Mouse (Mus musculus) neural tube, embryonic 14.5 days (tissue): Measurements from ENCODE around the gene Nav3. TPM values are rescaled to one million over a fixed set of nuclear protein-coding genes. Genes with fewer than 3 reads are reported as not detected.

Experiments
- ATAC-seq: fragments of 200-750 bp; cut with Nextera tagmentation; 2 replicates; pipeline ENCODE4 v1.8.0; 2017; ENCODE audit warnings: low read depth, mild to moderate bottlenecking, moderate TSS enrichment, moderate library complexity
- H3K27ac ChIP-seq: fragments of 300-500 bp; sonication (generic); 2 replicates; pipeline ENCODE4 v1.5.1; 2014; ENCODE audit warnings: low read depth, mild to moderate bottlenecking, control low read depth, low read length, moderate library complexity, mixed read lengths
- H3K27me3 ChIP-seq: fragments of 300-500 bp; sonication (generic); 2 replicates; pipeline ENCODE4 v1.6.1; 2014; ENCODE audit warnings: low read length; ENCODE audit not compliant: control insufficient read depth, insufficient read depth
- H3K36me3 ChIP-seq: fragments of 300-500 bp; sonication (generic); 2 replicates; pipeline ENCODE4 v1.6.1; 2014; ENCODE audit warnings: low read length, mixed read lengths; ENCODE audit not compliant: control insufficient read depth, insufficient read depth
- H3K4me1 ChIP-seq: fragments of 300-500 bp; sonication (generic); 2 replicates; pipeline ENCODE4 v1.6.1; 2014; ENCODE audit warnings: low read length; ENCODE audit not compliant: control insufficient read depth, insufficient read depth
- H3K4me2 ChIP-seq: fragments of 300-500 bp; sonication (generic); 2 replicates; pipeline ENCODE4 v1.6.1; 2014; ENCODE audit warnings: mild to moderate bottlenecking, low read depth, low read length, control low read depth
- H3K4me3 ChIP-seq: fragments of 300-500 bp; sonication (generic); 2 replicates; pipeline ENCODE4 v1.5.1; 2014; ENCODE audit warnings: low read depth, low read length, control low read depth, mixed read lengths
- H3K9ac ChIP-seq: fragments of 300-500 bp; sonication (generic); replicated peaks from 2 replicates; pipeline ENCODE4 v1.6.1; 2014; ENCODE audit warnings: low read depth, mild to moderate bottlenecking, control low read depth, low read length, mixed read lengths
- H3K9me3 ChIP-seq: fragments of 300-500 bp; sonication (generic); 2 replicates; pipeline ENCODE4 v1.6.1; 2016; ENCODE audit warnings: low read length; ENCODE audit not compliant: control insufficient read depth
- WGBS: fragments of 180-500 bp; shearing (Covaris S2); extraction: QIAGEN DNeasy Blood & Tissue Kit; methylation state at CpG from one replicate; pipeline ENCODE4 v1.1.7; 2014; 5-methylcytosine and 5-hydroxymethylcytosine counted together
- polyA plus RNA-seq: library from polyadenylated mRNA; unstranded; fragments of >200 nt; fragmentation: Nextera tagmentation; extraction: Ambion mirVana; gene quantifications from 2 replicates; pipeline ENCODE4 v1.2.1, GENCODE M21; 2014

Gene Nav3
- polyA plus RNA-seq, 1 experiment from 2014 or later = 34.6 TPM

DNA sequence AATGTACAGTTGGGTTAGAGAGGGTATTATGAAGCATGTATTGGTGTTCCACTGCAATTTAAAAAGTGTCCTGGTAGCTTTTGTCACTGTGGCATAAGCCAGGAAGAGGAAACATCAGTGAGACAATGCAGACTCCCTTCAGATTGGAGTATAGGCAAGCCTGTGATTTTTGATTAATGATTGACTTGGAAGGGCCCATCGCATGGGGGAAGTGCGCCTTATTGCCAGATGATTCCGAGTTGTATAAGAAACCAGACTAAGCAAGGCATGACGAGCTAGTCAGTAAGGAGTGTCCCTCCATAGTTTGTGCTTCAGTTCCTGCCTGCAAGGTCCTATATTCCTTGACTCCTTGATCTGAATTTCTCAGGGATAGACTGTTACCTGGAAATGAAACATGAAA, 608.4 kb downstream of the Nav3 start:
- Histone ChIP-seq H3K4me1 (no peaks in the 10 kb centered on the region), H3K9me3 (no peaks in the 10 kb centered on the region), H3K27ac (no peak overlapping the region), H3K4me2 (no peak overlapping the region), H3K9ac (no peak overlapping the region), H3K27me3 (no peaks in the 10 kb centered on the region), H3K4me3 (no peak overlapping the region), H3K36me3 (no peaks in the 10 kb centered on the region)
- no peak for ATAC-seq
- 85% methylated on average over 4 of the region's 4 CpGs for WGBS

DNA sequence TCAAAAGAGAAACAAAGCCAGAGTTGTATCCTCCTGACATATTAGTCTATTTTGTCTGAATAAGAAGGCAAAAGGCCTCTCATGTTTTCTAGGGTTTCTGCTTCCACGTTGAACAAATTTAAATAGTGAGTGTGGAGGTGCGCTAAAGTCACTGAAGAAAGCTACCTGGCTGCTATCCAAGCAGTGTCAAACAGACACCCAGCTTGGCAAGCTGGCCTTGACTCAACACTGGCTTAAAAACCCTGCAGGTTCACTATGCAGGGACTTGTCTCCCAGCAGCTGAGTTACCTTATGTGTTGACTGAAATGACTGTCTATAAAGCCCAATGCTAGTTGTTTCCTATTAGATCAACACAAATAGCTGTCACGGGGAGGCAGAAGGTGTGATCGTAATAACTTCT, 612.3 kb downstream of the Nav3 start:
- Histone ChIP-seq H3K4me2 (no peak overlapping the region), H3K27me3 (no peaks in the 10 kb centered on the region), H3K4me3 (no peak overlapping the region), H3K36me3 (no peaks in the 10 kb centered on the region), H3K9me3 (no peaks in the 10 kb centered on the region), H3K4me1 (no peaks in the 10 kb centered on the region), H3K9ac (no peak overlapping the region), H3K27ac (no peak overlapping the region)
- 84% methylated on average over 4 of the region's 4 CpGs for WGBS
- ATAC-seq = no peak

DNA sequence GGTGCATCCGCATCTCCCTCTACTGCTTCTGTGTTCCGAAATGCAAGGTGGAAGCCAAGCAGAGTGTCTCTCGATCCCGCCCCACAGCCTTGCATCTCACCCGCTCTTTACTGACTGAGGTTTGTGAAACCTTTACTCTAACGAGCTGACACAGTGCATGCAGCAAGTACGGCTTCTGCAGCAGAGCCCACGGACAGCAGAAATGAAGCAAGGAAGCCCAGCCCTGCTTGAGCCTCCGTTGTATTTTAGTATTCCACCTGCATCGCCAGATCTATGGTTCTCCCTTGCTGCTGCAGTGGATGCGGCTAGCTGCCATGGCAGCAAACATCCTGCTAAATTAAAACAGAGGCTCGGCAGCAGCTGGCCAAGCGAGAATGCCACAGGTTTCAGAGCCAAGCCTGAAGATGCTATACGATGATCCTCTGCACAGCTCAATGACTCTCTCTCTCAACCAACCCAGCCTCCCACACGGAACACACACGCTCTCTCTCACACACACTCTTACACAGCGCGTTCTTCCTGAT, 623.2 kb downstream of the Nav3 start:
- peak; percentile 90 for ATAC-seq
- 14% methylated on average over 18 of the region's 18 CpGs for WGBS
- H3K9ac ChIP-seq = peak overlapping the region; percentile 46

GRCm38 (mm10) chr10:109806782-109807493, 649.1 kb downstream of the Nav3 start:
- 74% methylated on average over 5 of the region's 5 CpGs for WGBS
- no peaks in the 10 kb centered on the region for H3K27me3 ChIP-seq

More for the DNA sequence above, 623.2 kb downstream of the Nav3 start:
- no peaks in the 10 kb centered on the region for H3K36me3 ChIP-seq
- H3K4me2 ChIP-seq = peak overlapping the region; percentile 50
- peaks cover 8% of the 10 kb centered on the region; the same call in 1 of the 2 replicates for H3K4me1 ChIP-seq
- peak overlapping the region; percentile 78 for H3K27ac ChIP-seq
- H3K27me3 ChIP-seq = no peaks in the 10 kb centered on the region
- peak overlapping the region; percentile 33 for H3K4me3 ChIP-seq
- H3K9me3 ChIP-seq = no peaks in the 10 kb centered on the region

DNA sequence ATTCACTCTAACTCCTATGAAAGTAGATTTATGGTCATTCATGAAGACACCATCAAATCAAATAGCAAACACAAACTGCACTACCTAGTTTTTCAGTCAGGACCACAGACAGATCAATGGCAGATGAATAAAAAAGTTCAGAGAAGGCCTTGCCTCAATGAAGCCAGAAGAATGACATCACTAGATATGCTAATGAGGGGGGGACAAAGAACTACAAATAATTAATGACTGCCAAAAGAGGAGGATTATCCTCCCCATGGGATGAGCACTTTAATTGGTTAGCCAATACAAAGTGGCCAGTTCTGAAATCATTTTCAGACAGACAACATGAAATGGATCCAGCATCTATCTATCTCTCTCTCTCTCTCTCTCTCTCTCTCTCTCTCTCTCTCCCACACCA, 652.6 kb downstream of the Nav3 start:
- ATAC-seq = no peak
- H3K36me3 ChIP-seq = no peaks in the 10 kb centered on the region
- H3K4me2 ChIP-seq = no peak overlapping the region
- no peaks in the 10 kb centered on the region for H3K4me1 ChIP-seq
- H3K9me3 ChIP-seq = no peaks in the 10 kb centered on the region
- no peaks in the 10 kb centered on the region for H3K27me3 ChIP-seq
- H3K9ac ChIP-seq = no peak overlapping the region
- no peak overlapping the region for H3K4me3 ChIP-seq
- no peak overlapping the region for H3K27ac ChIP-seq

More at GRCm38 (mm10) chr10:109806782-109807493, 649.1 kb downstream of the Nav3 start:
- H3K9ac ChIP-seq = no peak overlapping the region
- no peak overlapping the region for H3K27ac ChIP-seq
- no peak for ATAC-seq
- no peak overlapping the region for H3K4me3 ChIP-seq
- no peaks in the 10 kb centered on the region for H3K9me3 ChIP-seq
- H3K4me2 ChIP-seq = no peak overlapping the region
- no peaks in the 10 kb centered on the region for H3K4me1 ChIP-seq
- H3K36me3 ChIP-seq = no peaks in the 10 kb centered on the region

- H3K27ac ChIP-seq = no peak overlapping the region
- H3K9me3 ChIP-seq = no peaks in the 10 kb centered on the region
- H3K36me3 ChIP-seq = no peaks in the 10 kb centered on the region
- H3K27me3 ChIP-seq = no peaks in the 10 kb centered on the region
- no peak for ATAC-seq
- H3K4me2 ChIP-seq = no peak overlapping the region
- no peak overlapping the region for H3K9ac ChIP-seq
- no peak overlapping the region for H3K4me3 ChIP-seq
- H3K4me1 ChIP-seq = no peaks in the 10 kb centered on the region
- WGBS = 54% methylated on average over 1 of the region's 1 CpGs
These were observed 653.8 kb downstream of the Nav3 start for GRCm38 (mm10) chr10:109802236-109802635.

DNA sequence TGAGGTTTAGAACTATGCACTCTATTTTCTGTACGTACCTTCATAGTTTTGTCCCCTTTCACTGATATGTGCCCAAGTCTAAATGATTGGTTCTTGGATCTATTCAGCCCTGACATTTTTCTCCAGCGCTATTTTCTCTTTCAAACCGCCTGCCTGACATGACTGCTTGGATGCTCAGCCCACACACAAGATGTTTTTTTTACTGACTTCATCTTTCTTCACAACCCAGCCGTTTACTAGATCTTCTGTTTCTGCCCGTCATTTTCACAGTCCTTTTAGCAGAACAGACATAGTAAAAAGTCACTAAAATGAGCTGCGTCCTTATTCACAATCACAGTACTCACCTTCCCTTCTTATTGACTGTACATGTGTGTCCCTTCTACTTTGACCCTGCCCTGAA, 656.8 kb downstream of the Nav3 start:
- WGBS = 82% methylated on average over 6 of the region's 6 CpGs
- no peaks in the 10 kb centered on the region for H3K27me3 ChIP-seq
- H3K9ac ChIP-seq = no peak overlapping the region
- no peaks in the 10 kb centered on the region for H3K9me3 ChIP-seq
- H3K4me1 ChIP-seq = no peaks in the 10 kb centered on the region
- ATAC-seq = no peak
- no peaks in the 10 kb centered on the region for H3K36me3 ChIP-seq
- H3K27ac ChIP-seq = no peak overlapping the region
- H3K4me2 ChIP-seq = no peak overlapping the region
- no peak overlapping the region for H3K4me3 ChIP-seq

GRCm38 (mm10) chr10:109796981-109797380, 659.0 kb downstream of the Nav3 start:
- Histone ChIP-seq H3K27ac (no peak overlapping the region), H3K27me3 (no peaks in the 10 kb centered on the region), H3K4me2 (no peak overlapping the region), H3K9ac (no peak overlapping the region), H3K4me1 (no peaks in the 10 kb centered on the region), H3K9me3 (no peaks in the 10 kb centered on the region), H3K36me3 (no peaks in the 10 kb centered on the region), H3K4me3 (no peak overlapping the region)
- ATAC-seq = no peak
- 54% methylated on average over 3 of the region's 3 CpGs for WGBS

- Histone ChIP-seq H3K27me3 (no peaks in the 10 kb centered on the region), H3K9ac (no peak overlapping the region), H3K9me3 (no peaks in the 10 kb centered on the region), H3K4me1 (no peaks in the 10 kb centered on the region), H3K36me3 (no peaks in the 10 kb centered on the region), H3K27ac (no peak overlapping the region), H3K4me2 (no peak overlapping the region), H3K4me3 (no peak overlapping the region)
- no peak for ATAC-seq
- WGBS = 54% methylated on average over 4 of the region's 4 CpGs
These were observed 662.5 kb downstream of the Nav3 start for GRCm38 (mm10) chr10:109793491-109793890.
